Mouse (Mus musculus): ENCODE results near the gene Mtmr10.

Gene Mtmr10

DNA sequence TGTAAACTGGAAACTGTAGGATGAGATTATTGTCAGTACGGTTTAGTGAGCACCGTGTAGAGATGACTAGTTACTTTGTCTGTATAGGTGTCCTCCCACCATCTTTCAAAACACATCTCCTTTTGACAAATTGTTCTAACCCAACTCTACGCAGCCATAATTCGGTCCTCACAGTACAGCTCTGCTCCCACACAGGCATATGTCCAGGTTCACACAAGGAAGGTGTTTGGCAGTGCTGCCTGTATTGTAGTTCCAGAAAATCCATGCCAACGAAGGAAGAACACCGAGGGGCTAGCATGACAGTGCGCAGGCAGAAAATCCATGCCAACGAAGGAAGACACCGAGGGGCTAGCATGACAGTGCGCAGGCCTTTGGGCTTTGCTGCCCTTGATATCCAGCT lies 4.3 kb downstream of the Mtmr10 start:
- DNase-seq (ENCODE audit: low spot score in 2 of 2): no peak

DNA sequence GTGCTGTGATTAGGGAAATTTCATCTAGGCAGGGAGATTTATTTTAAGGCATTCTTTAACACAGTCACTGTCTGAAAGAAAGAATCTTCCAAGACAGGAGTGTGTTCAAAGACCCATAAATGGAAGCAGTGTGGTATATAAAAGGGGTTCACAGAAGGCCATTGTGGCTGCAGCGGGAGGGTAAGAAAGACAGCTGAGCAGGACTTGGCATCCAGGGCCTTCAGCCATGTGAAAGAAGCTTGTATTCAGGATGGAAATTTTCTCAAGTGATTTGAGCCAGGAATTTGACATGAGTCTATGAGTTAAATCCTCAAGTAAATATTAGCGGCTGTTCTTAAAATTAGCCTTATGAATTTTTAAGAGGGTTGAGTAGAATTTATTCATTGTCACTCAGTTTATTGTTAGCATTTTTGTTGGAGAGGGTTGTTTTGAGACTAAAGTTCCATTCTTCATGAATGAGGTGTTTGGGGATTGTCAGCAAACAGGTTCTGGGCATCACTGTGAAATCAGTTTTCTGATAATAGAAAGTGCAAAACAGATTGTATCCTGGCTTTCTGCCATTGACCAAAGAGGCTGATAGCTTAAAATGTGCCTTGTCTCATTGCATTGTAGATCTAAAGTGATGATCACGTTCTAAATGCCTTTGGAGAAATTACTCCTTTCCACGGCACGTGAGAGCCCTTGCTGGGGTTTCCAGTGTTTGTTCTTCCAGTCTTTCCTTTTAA lies 9.0 kb downstream of the Mtmr10 start:
- DNase-seq (ENCODE audit: low spot score in 2 of 2): peak; percentile 44 to 49

DNA sequence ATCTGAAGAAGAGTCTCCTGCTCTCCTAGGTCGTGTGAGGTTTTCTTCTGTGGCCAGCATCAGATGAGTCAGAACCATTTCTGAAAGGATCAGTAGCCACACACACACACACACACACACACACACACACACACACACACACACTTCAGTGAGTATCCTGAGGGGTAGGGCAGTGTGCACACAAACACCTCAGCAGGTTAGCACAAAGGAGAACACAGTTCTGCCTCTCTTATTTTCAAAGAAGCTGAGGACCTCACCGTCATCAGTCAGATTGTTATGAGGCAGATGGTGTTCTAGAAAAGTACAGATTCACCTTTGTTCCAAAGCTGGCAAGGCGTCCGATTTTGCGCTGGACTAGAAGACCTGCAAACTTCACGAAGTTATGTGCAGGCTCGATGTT lies 22.8 kb downstream of the Mtmr10 start:
- no peak for DNase-seq (ENCODE audit: low spot score in 2 of 2)

DNA sequence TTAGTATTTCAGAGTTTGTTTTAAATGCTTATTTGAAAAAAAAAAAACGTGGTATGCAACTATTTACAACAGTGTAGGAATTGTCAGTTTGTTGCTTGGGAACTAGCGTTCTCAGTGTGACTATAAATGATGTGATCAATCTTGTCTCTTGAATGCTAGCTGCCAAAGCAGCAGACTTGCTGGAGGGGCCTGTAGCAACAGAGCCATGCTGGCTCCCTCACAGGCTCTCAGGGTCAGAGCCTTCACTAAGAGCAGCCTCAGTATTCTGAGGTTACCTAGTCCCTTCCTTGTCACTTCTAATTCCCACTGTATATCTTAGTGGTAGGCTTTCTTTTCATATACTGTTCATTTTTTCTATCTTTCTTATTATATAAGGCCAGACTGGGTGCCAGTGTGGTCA lies 23.3 kb downstream of the Mtmr10 start:
- no peak for DNase-seq (ENCODE audit: low spot score in 2 of 2)

DNA sequence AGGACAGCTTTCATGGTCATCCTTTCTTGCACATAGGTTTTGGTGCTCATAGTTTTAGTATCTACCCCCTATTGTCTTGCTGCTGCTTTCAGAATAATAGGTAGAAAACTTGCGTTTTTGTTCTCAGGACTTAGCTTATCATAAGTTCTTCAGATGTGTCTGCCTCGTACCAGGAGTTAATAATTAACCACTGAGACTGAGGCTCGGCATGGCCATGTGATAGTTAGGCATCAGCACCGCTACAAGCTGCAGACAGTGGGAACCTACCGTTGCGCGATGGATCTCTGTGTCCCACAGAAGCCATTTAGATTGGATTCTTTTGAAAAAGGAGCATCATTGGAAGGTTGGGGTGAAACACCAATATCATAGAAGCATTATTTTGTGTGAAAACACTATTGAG lies 25.4 kb downstream of the Mtmr10 start:
- no peak for DNase-seq (ENCODE audit: low spot score in 2 of 2)

DNA sequence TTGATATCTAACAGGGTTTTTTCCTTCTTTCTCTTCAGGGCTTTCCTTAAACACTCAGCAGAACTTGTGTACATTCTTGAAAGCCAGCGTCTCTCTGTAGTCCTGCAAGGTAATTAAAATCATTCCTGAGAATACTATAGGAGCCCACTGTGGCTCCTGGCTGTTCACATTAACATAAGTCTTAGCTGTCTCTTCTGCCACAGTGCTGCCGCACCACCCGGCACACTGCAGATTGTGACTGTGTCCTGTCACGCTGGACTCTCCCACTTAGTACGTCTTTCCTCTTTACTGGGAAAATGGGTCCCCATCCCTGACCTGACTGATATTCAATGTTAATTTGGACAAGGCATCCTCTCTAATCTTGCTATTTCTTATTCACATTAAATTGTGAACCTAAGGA lies 33.7 kb downstream of the Mtmr10 start:
- DNase-seq (ENCODE audit: low spot score in 2 of 2): no peak

DNA sequence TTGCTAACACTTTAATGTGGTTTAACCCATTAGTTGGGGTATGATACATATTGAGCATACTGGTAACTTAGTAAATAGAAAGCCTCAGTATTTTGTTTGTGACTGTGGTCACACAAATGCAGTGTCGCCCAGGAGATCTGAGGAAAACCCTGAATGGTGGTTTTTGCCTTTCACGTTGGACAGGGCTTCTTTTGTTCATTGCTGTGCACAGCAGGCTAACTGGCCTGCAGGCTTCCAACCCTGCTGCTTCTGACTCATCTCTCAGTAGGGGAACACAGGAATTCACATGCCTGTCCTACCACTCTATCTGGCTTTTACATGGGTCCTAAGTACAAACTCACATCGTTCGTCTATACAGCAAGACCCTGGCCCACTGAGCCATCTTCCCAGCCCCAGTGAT lies 34.2 kb downstream of the Mtmr10 start:
- DNase-seq (ENCODE audit: low spot score in 2 of 2): no peak

DNA sequence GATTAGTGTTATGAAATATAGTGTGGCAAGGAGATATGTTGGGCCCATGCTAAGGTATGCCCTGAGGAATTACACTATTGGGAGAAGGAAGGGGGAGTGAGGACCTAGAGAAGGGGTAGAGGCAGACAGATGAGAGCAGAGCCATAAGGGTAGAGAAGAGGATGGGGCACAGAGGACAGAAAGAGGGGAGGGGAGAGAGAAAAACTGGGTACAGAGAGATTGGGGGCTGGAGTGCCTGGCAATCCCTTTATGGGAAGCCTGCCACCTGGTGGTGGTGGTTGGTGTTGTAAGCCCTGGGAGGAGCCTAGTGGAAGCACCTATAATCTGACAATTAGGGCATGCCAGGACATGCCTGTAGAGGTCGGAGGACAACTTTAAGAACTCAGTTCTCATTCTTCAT lies 39.4 kb downstream of the Mtmr10 start:
- DNase-seq (ENCODE audit: low spot score in 2 of 2): peak; percentile 53 to 78

DNA sequence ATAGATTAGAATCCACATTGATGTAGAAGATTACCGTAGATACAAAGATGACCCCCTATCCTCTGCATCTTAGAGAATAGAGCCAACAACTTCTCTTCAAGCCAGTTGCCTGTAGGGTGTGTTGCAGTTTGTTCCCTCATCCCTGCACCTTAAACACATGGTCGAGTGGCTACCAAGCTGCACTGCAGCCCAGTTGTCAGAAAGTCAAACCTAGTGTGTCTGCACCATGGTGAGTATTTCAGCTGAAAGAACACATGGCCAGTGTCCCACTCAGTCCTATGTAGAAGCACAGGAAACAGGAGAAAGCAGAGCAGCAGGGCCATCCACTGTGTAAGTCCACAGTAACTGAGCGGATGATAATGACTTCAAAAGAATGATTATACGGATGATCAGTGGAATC lies 40.0 kb downstream of the Mtmr10 start:
- DNase-seq (ENCODE audit: low spot score in 2 of 2): no peak

DNA sequence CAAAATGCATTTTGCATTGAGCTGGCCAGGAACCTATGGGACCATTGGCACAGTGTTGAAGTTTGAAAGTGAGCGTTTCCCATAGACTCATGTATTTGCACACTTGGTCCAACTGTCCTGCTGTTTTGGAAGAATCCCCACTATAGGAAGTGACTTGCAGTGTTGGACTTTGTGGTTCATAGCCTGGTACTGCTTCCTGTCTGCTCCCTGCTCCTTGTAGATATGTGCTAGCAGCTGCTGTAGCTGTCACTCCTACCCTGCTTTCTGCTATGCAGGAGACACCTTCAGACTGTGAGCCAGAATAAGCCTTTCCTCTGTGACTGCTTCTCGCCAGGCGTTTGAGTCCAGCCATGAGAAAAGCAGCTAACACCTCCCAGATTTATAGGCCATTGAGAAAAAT lies 43.9 kb downstream of the Mtmr10 start:
- DNase-seq (ENCODE audit: low spot score in 2 of 2): no peak

DNA sequence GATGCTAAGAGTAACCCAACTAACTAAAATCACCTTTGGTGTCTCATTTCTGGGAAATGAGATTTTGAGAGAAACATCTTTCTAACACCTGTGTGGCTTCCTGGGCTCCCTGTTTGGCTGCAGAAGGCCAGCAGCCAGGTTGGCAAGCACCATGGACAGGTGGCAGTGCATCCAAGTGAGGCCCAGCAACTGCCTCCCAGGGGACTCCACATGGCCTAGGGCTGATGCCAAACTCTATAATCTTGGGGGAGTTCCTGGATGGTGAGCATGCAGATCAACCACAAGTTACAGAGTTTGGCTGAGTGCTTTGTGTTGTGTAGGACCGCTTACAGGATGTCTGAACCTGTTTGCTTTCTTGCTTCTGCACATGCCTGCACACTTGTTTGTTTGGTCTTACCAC lies 45.2 kb downstream of the Mtmr10 start:
- no peak for DNase-seq (ENCODE audit: low spot score in 2 of 2)

DNA sequence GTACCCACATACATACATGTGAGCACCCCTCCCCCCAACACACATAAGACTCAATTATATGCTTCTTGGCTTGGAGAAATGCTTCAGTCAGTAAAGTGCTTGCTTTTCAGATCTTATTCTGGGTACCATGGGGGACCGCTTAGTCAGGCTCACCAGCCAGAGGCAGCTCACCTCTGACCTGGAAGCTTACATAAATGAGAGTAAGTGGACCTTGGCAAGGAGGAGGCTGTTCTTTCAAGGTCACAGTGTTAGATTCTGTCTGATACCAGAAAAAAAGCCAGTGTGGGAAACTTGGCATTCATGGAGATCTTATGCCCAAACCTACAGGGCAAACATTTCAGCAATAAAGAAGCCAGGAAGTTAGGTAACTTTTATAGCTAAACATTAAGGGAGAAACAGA lies 60.4 kb downstream of the Mtmr10 start:
- no peak for DNase-seq (ENCODE audit: low spot score in 2 of 2)

DNA sequence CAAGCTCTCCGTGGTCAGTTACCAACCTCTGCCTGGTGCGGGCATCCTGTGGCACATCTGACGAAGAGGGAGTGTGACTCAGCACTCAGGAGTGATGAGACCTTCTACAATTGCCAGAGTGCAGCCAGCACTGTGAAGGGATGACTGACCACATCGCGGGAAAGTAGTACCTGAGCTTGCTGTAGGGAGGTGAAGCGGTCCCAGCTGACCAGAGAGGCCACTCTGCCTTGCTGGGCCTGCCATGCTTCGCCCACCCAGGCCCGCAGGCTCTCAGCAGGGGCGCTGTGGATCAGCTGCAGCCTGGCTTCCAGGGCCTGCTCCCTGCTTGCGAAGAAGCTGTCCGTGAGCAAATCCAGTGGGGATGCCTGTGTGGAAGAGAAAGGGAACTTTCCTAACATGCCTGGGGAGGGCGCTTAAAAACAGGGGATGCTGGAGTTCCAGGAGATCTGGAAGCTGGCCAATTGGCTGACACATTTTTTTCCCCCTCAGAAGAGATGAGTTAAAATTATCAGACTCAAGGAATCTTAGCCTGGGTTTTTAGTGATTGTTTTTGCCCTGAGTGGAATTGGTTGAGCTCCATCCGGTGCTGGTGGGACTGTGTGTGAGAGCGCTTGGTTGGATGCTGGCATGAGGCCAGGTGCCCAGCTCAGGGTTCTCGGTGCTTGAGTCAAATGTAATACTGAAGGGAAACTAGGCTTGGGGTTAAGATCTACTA lies 61.9 kb downstream of the Mtmr10 start:
- peak; percentile 68 to 73 for DNase-seq (ENCODE audit: low spot score in 2 of 2)

DNA sequence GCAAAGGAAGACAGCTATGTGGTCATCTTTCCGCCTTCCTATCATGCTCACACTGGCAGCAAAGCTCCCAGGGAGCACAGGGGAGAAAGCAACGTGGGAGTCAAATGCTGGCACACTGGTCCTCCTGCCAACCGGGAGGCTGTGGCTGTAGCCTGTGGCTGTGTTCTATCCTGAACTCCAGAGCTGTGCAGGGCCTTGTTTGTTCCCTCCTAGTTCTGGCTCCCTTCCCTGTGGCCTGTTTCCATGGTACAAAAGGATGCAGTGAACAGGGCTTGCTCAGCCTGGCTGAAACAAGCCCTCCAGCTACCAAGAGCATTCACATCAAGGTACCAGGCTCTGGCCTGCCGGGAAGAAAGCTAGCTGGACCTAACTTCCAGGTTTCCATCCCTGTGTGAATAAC lies 63.6 kb downstream of the Mtmr10 start:
- peak; percentile 88 for DNase-seq (ENCODE audit: low spot score in 2 of 2)

DNA sequence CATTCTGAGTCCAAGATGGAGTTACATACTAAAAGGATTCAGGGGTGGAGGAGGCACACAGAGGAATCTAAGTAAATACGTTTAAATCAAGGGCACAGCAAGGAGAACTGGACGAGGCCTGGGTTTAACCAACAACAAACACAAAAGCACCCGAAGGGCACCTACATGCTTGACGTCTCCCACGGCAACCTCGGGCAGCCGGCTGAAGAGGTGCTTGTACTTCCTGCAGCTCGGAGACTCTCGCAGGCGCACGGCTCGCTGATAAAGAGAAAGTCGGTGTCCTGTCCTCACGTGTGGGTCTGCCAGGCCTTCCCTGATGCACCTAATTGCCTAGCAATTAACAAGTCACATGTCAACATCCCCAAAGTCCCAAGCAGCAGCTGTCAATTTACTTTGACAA lies 66.8 kb downstream of the Mtmr10 start:
- DNase-seq (ENCODE audit: low spot score in 2 of 2): no peak

DNA sequence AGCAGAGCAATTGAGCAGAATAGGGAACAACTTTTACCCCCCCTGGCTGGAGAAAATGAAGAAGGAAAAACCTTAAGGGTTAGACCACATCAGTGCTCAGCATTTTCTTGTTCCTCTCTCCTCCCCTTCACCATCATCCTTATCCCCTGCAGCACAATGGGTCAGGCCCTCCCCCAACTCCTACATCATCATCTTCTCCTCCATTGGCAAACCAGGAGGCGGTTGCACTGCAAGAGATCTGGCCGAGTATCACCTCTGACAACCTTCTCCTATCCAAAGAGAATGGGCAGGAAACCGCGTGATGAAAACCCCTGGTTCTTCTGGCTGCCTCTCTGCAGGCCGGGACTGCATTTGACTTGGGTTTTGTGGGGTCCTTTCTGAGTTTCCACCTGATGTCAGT lies 69.2 kb downstream of the Mtmr10 start:
- DNase-seq (ENCODE audit: low spot score in 2 of 2): no peak

DNA sequence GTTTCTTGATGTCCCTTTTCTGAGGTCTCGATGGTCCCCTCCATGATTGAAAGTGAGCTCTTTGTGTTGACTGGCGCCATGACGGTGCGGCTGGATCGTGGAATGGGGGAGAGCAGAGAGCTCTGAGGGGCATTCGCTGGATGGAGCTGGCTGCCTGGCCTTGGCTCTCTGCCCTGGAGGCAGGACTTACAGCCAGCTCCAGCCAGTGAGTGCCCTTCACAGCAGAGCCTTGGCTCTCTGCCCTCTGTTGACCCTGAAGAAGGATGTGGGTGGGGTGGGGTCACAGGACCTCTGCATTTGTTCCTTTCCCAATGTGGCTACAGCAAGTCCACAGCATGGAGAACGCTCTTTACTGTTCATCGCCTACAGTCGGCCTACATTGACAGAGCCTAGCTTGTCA lies 70.0 kb downstream of the Mtmr10 start:
- DNase-seq (ENCODE audit: low spot score in 2 of 2): peak; percentile 78 to 80

DNA sequence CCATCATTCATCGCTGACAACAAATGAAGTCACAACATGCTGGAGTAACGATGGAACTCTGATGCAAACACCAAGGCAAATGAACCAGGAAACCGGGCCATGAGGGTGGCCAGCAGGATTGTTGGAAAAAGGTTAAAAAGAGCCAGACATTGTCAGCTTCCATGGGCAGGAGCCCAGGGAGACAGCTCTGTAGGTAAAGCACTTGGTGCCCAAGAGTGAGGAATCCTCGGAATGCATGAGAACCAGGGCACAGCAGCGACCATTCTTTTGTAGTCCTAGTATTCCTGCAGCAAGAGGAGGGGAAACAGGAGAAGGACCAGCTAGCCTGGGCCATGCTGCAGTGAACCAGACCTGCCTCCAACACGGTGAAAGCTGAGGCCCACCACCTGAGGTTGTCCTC lies 71.2 kb downstream of the Mtmr10 start:
- DNase-seq (ENCODE audit: low spot score in 2 of 2): no peak

DNA sequence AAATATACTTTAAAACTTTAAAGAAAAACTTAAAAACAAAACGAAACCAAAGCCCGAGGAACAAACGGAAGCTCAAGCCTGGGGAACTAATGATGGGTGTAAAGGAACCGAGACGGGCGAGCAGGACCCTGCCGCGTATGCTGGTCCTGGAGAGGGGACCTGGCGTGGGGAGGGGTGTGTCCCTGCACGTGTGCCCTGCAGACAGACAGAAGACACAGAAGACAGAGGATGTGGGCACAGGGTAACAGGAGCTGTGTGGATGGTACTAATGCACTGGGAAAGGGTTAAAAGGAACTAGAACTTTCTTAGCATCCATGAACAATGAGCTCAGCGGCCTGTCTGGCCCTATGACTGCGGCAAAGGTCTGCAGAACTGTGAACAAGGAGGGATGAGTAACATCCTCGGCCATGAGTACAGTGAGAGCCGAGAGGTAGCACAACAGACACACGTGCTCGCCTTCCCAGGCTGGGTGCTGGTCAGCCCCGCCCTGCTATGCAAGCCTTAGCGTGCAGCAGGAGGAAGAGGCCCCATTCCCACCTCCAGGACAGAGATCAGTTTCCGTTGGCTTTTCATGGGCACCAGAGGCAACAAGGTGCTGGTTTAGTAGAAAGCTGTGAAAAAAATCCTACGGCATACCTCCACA lies 72.6 kb downstream of the Mtmr10 start:
- DNase-seq (ENCODE audit: low spot score in 2 of 2): no peak

DNA sequence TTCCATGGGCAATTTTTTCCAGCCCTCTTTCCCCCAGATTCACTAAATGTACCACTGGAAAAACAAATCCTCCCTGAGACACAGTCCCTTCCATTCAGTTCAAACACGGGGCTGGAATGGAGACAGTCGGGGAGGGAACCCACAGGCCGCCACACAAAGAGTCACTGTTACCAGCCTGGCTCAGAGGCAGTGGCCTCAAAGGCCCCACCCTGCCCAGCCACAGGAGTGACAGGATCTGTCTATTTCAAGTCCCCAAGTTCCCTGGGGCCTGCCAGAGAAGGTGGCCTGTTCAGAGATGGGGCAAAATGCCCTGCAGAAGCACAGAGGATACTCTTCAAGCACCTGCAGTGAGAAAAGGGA lies 73.1 kb downstream of the Mtmr10 start:
- DNase-seq (ENCODE audit: low spot score in 2 of 2): peak; percentile 59 to 72

DNA sequence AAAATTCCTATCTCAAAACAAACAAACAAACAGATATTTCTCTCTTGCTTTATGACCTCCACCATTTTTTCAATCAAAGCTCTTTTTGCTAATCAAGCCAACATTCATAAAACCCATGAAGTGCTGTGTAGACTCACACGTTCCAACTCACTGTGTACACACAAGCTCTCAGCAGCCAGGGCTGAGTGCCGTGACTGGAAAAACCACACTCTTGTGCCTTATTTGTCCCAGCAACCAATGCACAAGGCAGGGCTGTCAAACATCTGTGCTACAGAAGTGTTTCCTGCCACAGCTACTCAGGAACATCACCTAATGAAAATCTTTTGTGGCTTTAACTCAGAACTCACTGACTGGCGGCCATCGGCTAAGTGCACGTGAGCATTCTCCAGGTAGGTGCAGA lies 78.4 kb downstream of the Mtmr10 start:
- no peak for DNase-seq (ENCODE audit: low spot score in 2 of 2)

DNA sequence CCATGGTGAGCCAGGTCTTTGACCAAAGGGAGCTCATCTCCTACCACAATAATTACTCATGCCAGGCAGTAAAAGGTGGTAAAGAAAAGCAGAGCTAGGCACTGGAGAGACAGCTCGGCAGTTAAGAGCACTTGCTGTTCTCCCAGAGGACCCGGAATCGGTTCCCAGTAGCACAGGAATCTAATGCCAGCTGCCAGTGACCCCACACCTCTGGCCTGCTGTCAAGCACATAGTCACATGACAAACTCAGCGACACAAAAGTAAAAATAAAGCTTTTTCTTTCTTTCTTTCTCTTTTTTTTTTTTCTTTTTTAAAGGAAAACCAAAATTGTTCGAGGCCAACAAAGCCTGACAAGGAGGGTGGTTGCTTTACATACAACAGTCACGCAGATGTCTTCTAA lies 82.4 kb downstream of the Mtmr10 start:
- no peak for DNase-seq (ENCODE audit: low spot score in 2 of 2)
